Mouse (Mus musculus): ENCODE results near the gene Gng7.
"Not testable (repeated sequence)": the region's sequence is repeated elsewhere in the genome, so short reads cannot be mapped to it uniquely, and the experiment has no call there.

The Gng7 gene

GRCm38 (mm10) chr10:81014393-81015384, at the start of gene Gng7:
Gng7 (minus strand) TSS chr10:81014945.
- DNase-seq = peak; percentile 95

- not testable (repeated sequence) for DNase-seq
Observed at GRCm38 (mm10) chr10:81064519-81064918, 49.8 kb upstream of the Gng7 start.

- no peak for DNase-seq
Observed at GRCm38 (mm10) chr10:81062710-81063109, 48.0 kb upstream of the Gng7 start.

- peak; percentile 99 to 100 for DNase-seq
Observed at GRCm38 (mm10) chr10:81059603-81060543, 45.1 kb upstream of the Gng7 start, which contains the start of gene Sgta. Sgta (minus strand) TSS chr10:81060181.

GRCm38 (mm10) chr10:81058896-81059295, 44.2 kb upstream of the Gng7 start:
- DNase-seq = no peak

GRCm38 (mm10) chr10:81057406-81058130, 42.8 kb upstream of the Gng7 start:
- DNase-seq = no peak

- DNase-seq = not testable (repeated sequence)
Observed at GRCm38 (mm10) chr10:81055802-81056340, 41.1 kb upstream of the Gng7 start.

- no peak for DNase-seq
Observed at GRCm38 (mm10) chr10:81055169-81055568, 40.4 kb upstream of the Gng7 start.

- DNase-seq = no peak
Observed at GRCm38 (mm10) chr10:81052577-81052976, 37.8 kb upstream of the Gng7 start.

- DNase-seq = no peak
Observed at GRCm38 (mm10) chr10:81051133-81051532, 36.4 kb upstream of the Gng7 start.

- DNase-seq = peak; percentile 24 to 39
Observed at GRCm38 (mm10) chr10:81050645-81051044, 35.9 kb upstream of the Gng7 start.

- DNase-seq = not testable (repeated sequence)
Observed at GRCm38 (mm10) chr10:81045246-81045645, 30.5 kb upstream of the Gng7 start.

GRCm38 (mm10) chr10:81041458-81042175, 26.9 kb upstream of the Gng7 start:
- DNase-seq = peak; percentile 72 to 81

- DNase-seq = peak; percentile 99 to 100
Observed at GRCm38 (mm10) chr10:81036988-81037580, 22.3 kb upstream of the Gng7 start, which contains the start of gene Slc39a3. Slc39a3 (minus strand) TSS chr10:81037426.

GRCm38 (mm10) chr10:81036251-81036650, 21.5 kb upstream of the Gng7 start:
- peak; percentile 26 to 47 for DNase-seq

- DNase-seq = no peak
Observed at GRCm38 (mm10) chr10:81033586-81033985, 18.8 kb upstream of the Gng7 start.

GRCm38 (mm10) chr10:81029031-81029430, 14.3 kb upstream of the Gng7 start:
- peak in 1 of 2 experiments; percentile 27 for DNase-seq

- DNase-seq = no peak
Observed at GRCm38 (mm10) chr10:81028219-81028618, 13.5 kb upstream of the Gng7 start.

GRCm38 (mm10) chr10:81027331-81027730, 12.6 kb upstream of the Gng7 start:
- no peak for DNase-seq

- DNase-seq = no peak
Observed at GRCm38 (mm10) chr10:81026857-81027256, 12.1 kb upstream of the Gng7 start.
